Mouse (Mus musculus) heart, adult 2 months (tissue): Measurements from ENCODE around the gene Rfx5.

Experiments
- CTCF ChIP-seq: fragments of 200-600 bp; IDR thresholded peaks from 2 replicates; pipeline ENCODE4 v1.8.1; 2022; ENCODE audit warnings: antibody characterized with exemption, mild to moderate bottlenecking, moderate library complexity
- EP300 ChIP-seq: fragments of 200-500 bp; IDR thresholded peaks from 2 replicates; pipeline ENCODE4 v1.6.1; 2011; ENCODE audit warnings: low read depth, low read length, control low read depth; ENCODE audit not compliant: insufficient read depth
- POLR2A ChIP-seq: fragments of 200-500 bp; IDR thresholded peaks from 2 replicates; pipeline ENCODE4 v1.6.1; 2011; ENCODE audit warnings: mild to moderate bottlenecking, low read depth, low read length, control low read depth; ENCODE audit not compliant: insufficient read depth

DNA sequence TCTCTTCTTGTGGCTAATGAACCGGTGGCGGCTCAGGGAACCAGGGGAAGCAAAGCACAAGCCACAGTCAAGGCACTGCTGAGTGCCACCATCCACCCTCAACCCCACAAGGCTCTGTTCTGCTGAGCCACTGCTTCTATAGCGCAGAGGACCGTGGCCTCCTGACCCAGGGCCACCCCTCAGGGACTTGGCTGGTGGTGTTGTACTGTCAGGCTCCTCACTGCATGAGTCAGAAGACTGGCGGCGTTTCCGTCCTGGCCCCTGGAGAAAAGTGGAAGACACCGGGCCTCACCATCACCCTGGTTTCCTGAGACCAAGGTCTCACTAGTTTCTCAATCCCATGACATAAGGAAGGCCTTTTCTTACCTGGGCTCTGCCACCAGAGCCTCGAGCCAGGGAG lies 53.8 kb downstream of the Rfx5 start:
- no peak for TF ChIP-seq POLR2A
- TF ChIP-seq EP300, result no peak
- TF ChIP-seq CTCF, result no peak
